8 mouse cellular contexts compared by ENCODE assay signal in genomic region chr5:112660924-112661431, GRCm38 (mm10).
DNase-seq lines count a peak whose midpoint lies in the region; ATAC-seq lines count a peak whose summit lies in the region.
"Had no signal": no experiment of that assay in that cellular context is flagged by ENCODE, and none has a peak within 500 bp of the region (broad histone marks: within the 10 kb centered on the region; RNA-seq: fewer than 3 reads in every experiment).

No protein-coding gene starts in this region.

- H3K4me2 ChIP-seq in lung, embryonic 16.5 days (ENCODE audit: low read depth, low read length): no peak overlapping the region
- H3K4me2 ChIP-seq in embryonic facial prominence, embryonic 12.5 days (replicated peaks): no peak overlapping the region; the same call in 1 of the 2 replicates
- H3K4me2 ChIP-seq: liver, embryonic 12.5 days had no signal

- no peak overlapping the region for H3K9ac ChIP-seq in lung, embryonic 16.5 days (ENCODE audit: low read length)
- H3K9ac ChIP-seq in embryonic facial prominence, embryonic 12.5 days: no peak overlapping the region
- H3K9ac ChIP-seq: liver, embryonic 12.5 days had no signal

- ATAC-seq in lung, embryonic 16.5 days (ENCODE audit: low read depth): peak; percentile 42; the same call in 1 of the 2 replicates
- ATAC-seq in embryonic facial prominence, embryonic 12.5 days (ENCODE audit: insufficient number of reproducible peaks, insufficient read depth, low FRiP score, low TSS enrichment): peak; percentile 67; the same call in 1 of the 2 replicates
- no peak for ATAC-seq in cerebellum, adult (ENCODE audit: insufficient number of reproducible peaks, low FRiP score, low TSS enrichment)
- ATAC-seq: liver, embryonic 12.5 days had no signal

- no peaks in the 10 kb centered on the region for H3K36me3 ChIP-seq in lung, embryonic 16.5 days (ENCODE audit: control insufficient read depth, insufficient read depth, low read length)
- no peaks in the 10 kb centered on the region for H3K36me3 ChIP-seq in embryonic facial prominence, embryonic 12.5 days
- no peaks in the 10 kb centered on the region for H3K36me3 ChIP-seq in limb, embryonic 10.5 days
- H3K36me3 ChIP-seq: liver, embryonic 12.5 days had no signal

- H3K9me3 ChIP-seq in lung, embryonic 16.5 days (ENCODE audit: control insufficient read depth, low read length): no peaks in the 10 kb centered on the region
- H3K9me3 ChIP-seq in embryonic facial prominence, embryonic 12.5 days: no peaks in the 10 kb centered on the region
- no peaks in the 10 kb centered on the region for H3K9me3 ChIP-seq in limb, embryonic 10.5 days (replicated peaks)
- H3K9me3 ChIP-seq: liver, embryonic 12.5 days had no signal

- H3K27ac ChIP-seq in lung, embryonic 16.5 days (ENCODE audit: low read length): no peak overlapping the region
- H3K27ac ChIP-seq in embryonic facial prominence, embryonic 12.5 days: no peak overlapping the region
- no peak overlapping the region; the same call in 1 of the 2 replicates for H3K27ac ChIP-seq in limb, embryonic 10.5 days
- H3K27ac ChIP-seq: liver, embryonic 12.5 days had no signal

- WGBS in lung, embryonic 16.5 days: 33% methylated on average over 10 of the region's 10 CpGs
- 32% methylated on average over 10 of the region's 10 CpGs for WGBS in embryonic facial prominence, embryonic 12.5 days
- 32% methylated on average over 10 of the region's 10 CpGs for WGBS in limb, embryonic 10.5 days

- H3K4me1 ChIP-seq in lung, embryonic 16.5 days (replicated peaks; ENCODE audit: control insufficient read depth, insufficient read depth, low read length): peaks cover 7% of the 10 kb centered on the region
- peaks cover 18% of the 10 kb centered on the region for H3K4me1 ChIP-seq in embryonic facial prominence, embryonic 12.5 days
- H3K4me1 ChIP-seq in limb, embryonic 10.5 days: peaks cover 43% of the 10 kb centered on the region
- H3K4me1 ChIP-seq: liver, embryonic 12.5 days had no signal

- DNase-seq in lung, adult 18-20 months: no peak
- DNase-seq in limb, embryonic 10.5 days (ENCODE audit: low spot score): peak; percentile 32
- DNase-seq in skeletal muscle tissue, adult 2 months (ENCODE audit: low read depth, low spot score): peak; percentile 6
- DNase-seq in thymus, postnatal 4 days: no peak

- H3K4me3 ChIP-seq in lung, embryonic 16.5 days (ENCODE audit: low read length): no peak overlapping the region
- H3K4me3 ChIP-seq in embryonic facial prominence, embryonic 12.5 days: no peak overlapping the region
- peak overlapping the region; percentile 15; the same call in 1 of the 2 replicates for H3K4me3 ChIP-seq in limb, embryonic 10.5 days
- H3K4me3 ChIP-seq: liver, embryonic 12.5 days had no signal

- peaks cover 6% of the 10 kb centered on the region; the same call in 1 of the 2 replicates for H3K27me3 ChIP-seq in lung, embryonic 16.5 days (ENCODE audit: control insufficient read depth, insufficient read depth, low read depth, low read length)
- H3K27me3 ChIP-seq in embryonic facial prominence, embryonic 12.5 days: peaks cover 14% of the 10 kb centered on the region; the same call in 1 of the 2 replicates
- H3K27me3 ChIP-seq in limb, embryonic 10.5 days (ENCODE audit: low read depth, poor library complexity, severe bottlenecking): peaks cover 20% of the 10 kb centered on the region

Comparison
In these comparisons a context has a peak if more than half of its experiments do, and no peak if none do; other contexts are left out.
1. DNase-seq: peak in limb, embryonic 10.5 days (single experiment) and skeletal muscle tissue, adult 2 months (single experiment); none in lung, adult 18-20 months (0 of 2) and thymus, postnatal 4 days (single experiment).